In the genomic region with DNA sequence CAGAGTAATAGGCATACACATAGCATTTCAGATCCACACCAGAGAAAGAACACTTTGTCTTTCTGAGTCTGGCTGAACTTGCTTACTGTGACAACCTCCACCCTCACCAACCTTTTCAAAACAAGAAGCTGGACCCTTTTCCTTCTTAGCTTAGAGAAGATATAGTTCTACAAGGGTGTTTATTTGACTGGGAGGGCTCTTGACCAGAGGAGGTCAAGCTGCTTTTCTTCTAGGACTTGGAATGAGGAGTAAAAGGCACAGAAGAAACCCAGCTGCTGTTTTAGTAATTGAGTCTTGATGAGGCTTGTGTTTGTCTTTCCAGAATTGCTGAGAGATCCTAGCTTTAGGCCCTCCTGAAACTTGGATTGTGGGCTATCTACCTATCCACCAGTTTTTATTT, we compare ENCODE assay signal across 17 mouse cellular contexts.
"Had no signal": no experiment of that assay in that cellular context is flagged by ENCODE, and none has a peak within 500 bp of the region (broad histone marks: within the 10 kb centered on the region; RNA-seq: fewer than 3 reads in every experiment).

No protein-coding gene starts in this region.

- H3K27ac ChIP-seq: intestine, embryonic 15.5 days; left cerebral cortex, adult 2 months; limb, embryonic 12.5 days; limb, embryonic 15.5 days; liver, embryonic 14.5 days; lung, embryonic 15.5 days; macrophage; midbrain, embryonic 13.5 days had no signal

- H3K9me3 ChIP-seq: intestine, embryonic 15.5 days; limb, embryonic 12.5 days; limb, embryonic 15.5 days; lung, embryonic 15.5 days; midbrain, embryonic 13.5 days had no signal

- ATAC-seq: intestine, embryonic 15.5 days; liver, postnatal 0 days; midbrain, embryonic 13.5 days; midbrain, embryonic 16.5 days had no signal

- H3K4me2 ChIP-seq: intestine, embryonic 15.5 days; limb, embryonic 12.5 days; limb, embryonic 15.5 days; liver, embryonic 11.5 days; lung, embryonic 15.5 days; midbrain, embryonic 13.5 days had no signal

- H3K4me3 ChIP-seq: intestine, embryonic 15.5 days; left cerebral cortex, adult 2 months; limb, embryonic 12.5 days; limb, embryonic 15.5 days; lung, embryonic 15.5 days; midbrain, embryonic 13.5 days had no signal

- H3K9ac ChIP-seq: intestine, embryonic 15.5 days; limb, embryonic 12.5 days; limb, embryonic 15.5 days; liver, embryonic 14.5 days; liver, postnatal 0 days; lung, embryonic 15.5 days; midbrain, embryonic 13.5 days had no signal

- DNase-seq: kidney, adult 18-20 months; kidney, postnatal 36 days; layer of hippocampus, postnatal 36 days; left cerebral cortex, postnatal 4 days; liver, postnatal 0 days; thymus, adult 18-20 months; thymus, postnatal 36 days had no signal

- H3K27me3 ChIP-seq: intestine, embryonic 15.5 days; limb, embryonic 12.5 days; limb, embryonic 15.5 days; lung, embryonic 15.5 days had no signal

- H3K36me3 ChIP-seq: intestine, embryonic 15.5 days; limb, embryonic 12.5 days; limb, embryonic 15.5 days; lung, embryonic 15.5 days; midbrain, embryonic 13.5 days had no signal
